Mouse (Mus musculus): ENCODE results near the gene AL732309.1.

DNA sequence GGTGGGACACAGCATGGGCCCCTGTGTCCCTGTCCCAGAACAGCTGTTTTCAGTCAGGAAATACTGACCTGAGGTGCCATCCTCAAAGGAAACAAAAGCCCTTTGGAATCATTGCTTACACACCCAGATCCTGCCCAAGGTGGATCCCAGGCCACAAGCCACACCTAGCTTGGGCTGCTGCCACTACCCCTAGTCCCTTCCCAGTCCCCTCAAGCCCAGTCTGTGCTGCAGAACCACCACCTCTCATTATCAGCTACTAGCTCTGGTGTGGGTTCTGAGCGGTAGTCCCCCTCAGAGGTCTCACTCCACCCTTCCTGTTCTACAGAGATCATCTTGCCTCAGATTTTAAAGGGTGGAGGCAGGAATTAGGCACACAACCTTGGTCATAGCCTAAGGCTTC is 39.7 kb upstream of the AL732309.1 start:
- TF ChIP-seq CTCF (IDR thresholded peaks at IDR 0.05; ENCODE audit: extremely low read depth, insufficient read depth, low read length) (no peak), POLR2A (IDR thresholded peaks at IDR 0.05; ENCODE audit: extremely low read depth, insufficient read depth, low read length) (peak; percentile 45; the same call in 1 of the 2 replicates)

Measured in cortical plate, adult 2 months (tissue).